Comparison of ENCODE assay signal across 14 mouse cellular contexts in genomic region chr3:69490981-69491681, GRCm38 (mm10).
DNase-seq lines count a peak whose midpoint lies in the region; ATAC-seq and TF ChIP-seq lines count a peak whose summit lies in the region.
"Had no signal": no experiment of that assay in that cellular context is flagged by ENCODE, and none has a peak within 500 bp of the region (broad histone marks: within the 10 kb centered on the region; RNA-seq: fewer than 3 reads in every experiment).

No protein-coding gene starts in this region.

- no peak overlapping the region for H3K4me2 ChIP-seq in hindbrain, postnatal 0 days (ENCODE audit: low read depth, low read length)
- H3K4me2 ChIP-seq in kidney, postnatal 0 days (ENCODE audit: low read length), result no peak overlapping the region
- H3K4me2 ChIP-seq: limb, embryonic 12.5 days; lung, embryonic 15.5 days had no signal

- peak; percentile 28; the same call in 1 of the 2 replicates for TF ChIP-seq CTCF in hindbrain, postnatal 0 days (IDR thresholded peaks at IDR 0.05; ENCODE audit: low read depth)
- TF ChIP-seq CTCF in kidney, postnatal 0 days (IDR thresholded peaks at IDR 0.05; ENCODE audit: low read depth), result peak; percentile 53

- no peaks in the 10 kb centered on the region for H3K36me3 ChIP-seq in hindbrain, postnatal 0 days (ENCODE audit: insufficient read depth, low read length)
- H3K36me3 ChIP-seq in hindbrain, embryonic 10.5 days, result no peaks in the 10 kb centered on the region
- no peaks in the 10 kb centered on the region for H3K36me3 ChIP-seq in kidney, postnatal 0 days (ENCODE audit: insufficient read depth, low read length)
- H3K36me3 ChIP-seq: G1E; limb, embryonic 12.5 days; lung, embryonic 15.5 days had no signal

- no peaks in the 10 kb centered on the region for H3K27me3 ChIP-seq in hindbrain, postnatal 0 days (ENCODE audit: insufficient read depth, low read length)
- no peaks in the 10 kb centered on the region for H3K27me3 ChIP-seq in hindbrain, embryonic 10.5 days (ENCODE audit: insufficient read depth, poor library complexity, severe bottlenecking)
- H3K27me3 ChIP-seq in kidney, postnatal 0 days (ENCODE audit: insufficient read depth, low read length), result no peaks in the 10 kb centered on the region
- H3K27me3 ChIP-seq: limb, embryonic 12.5 days; lung, embryonic 15.5 days had no signal

- H3K4me3 ChIP-seq in hindbrain, postnatal 0 days (ENCODE audit: low read length), result no peak overlapping the region
- H3K4me3 ChIP-seq in hindbrain, embryonic 10.5 days, result no peak overlapping the region
- no peak overlapping the region for H3K4me3 ChIP-seq in kidney, postnatal 0 days (replicated peaks; ENCODE audit: low read depth, low read length)
- H3K4me3 ChIP-seq: limb, embryonic 12.5 days; lung, embryonic 15.5 days; myocyte had no signal

- H3K9me3 ChIP-seq in hindbrain, postnatal 0 days (ENCODE audit: low read length), result no peaks in the 10 kb centered on the region
- no peaks in the 10 kb centered on the region for H3K9me3 ChIP-seq in hindbrain, embryonic 10.5 days
- no peaks in the 10 kb centered on the region for H3K9me3 ChIP-seq in kidney, postnatal 0 days (replicated peaks; ENCODE audit: low read length)
- H3K9me3 ChIP-seq: G1E; limb, embryonic 12.5 days; lung, embryonic 15.5 days had no signal

- DNase-seq in adrenal gland, adult (ENCODE audit: inconsistent age in 2 of 2, low spot score in 1 of 2), result peak; percentile 62 to 70
- no peak for DNase-seq in adrenal gland, adult 8-10 months
- no peak for DNase-seq in hindbrain, postnatal 0 days (ENCODE audit: low spot score)
- DNase-seq in hindbrain, embryonic 10.5 days (ENCODE audit: low spot score), result no peak
- peak; percentile 34 for DNase-seq in 416B (ENCODE audit: low read depth)
- DNase-seq in kidney, postnatal 0 days (ENCODE audit: low spot score), result peak; percentile 67
- DNase-seq in c-Kit-positive CD71-positive TER-119-positive erythroid progenitor cells, embryonic 14.5 days (ENCODE audit: low spot score), result no peak
- DNase-seq: layer of hippocampus, adult 9-11 months had no signal

- WGBS in hindbrain, postnatal 0 days, result 83% methylated on average over 6 of the region's 6 CpGs
- WGBS in hindbrain, embryonic 10.5 days, result 89% methylated on average over 6 of the region's 6 CpGs
- 59% methylated on average over 6 of the region's 6 CpGs for WGBS in kidney, postnatal 0 days

- H3K9ac ChIP-seq in hindbrain, postnatal 0 days (replicated peaks; ENCODE audit: low read length), result no peak overlapping the region
- H3K9ac ChIP-seq in kidney, postnatal 0 days (ENCODE audit: low read depth, low read length), result no peak overlapping the region
- H3K9ac ChIP-seq: limb, embryonic 12.5 days; lung, embryonic 15.5 days had no signal

- H3K27ac ChIP-seq in hindbrain, postnatal 0 days, result no peak overlapping the region
- no peak overlapping the region for H3K27ac ChIP-seq in hindbrain, embryonic 10.5 days
- H3K27ac ChIP-seq in kidney, postnatal 0 days, result no peak overlapping the region
- H3K27ac ChIP-seq: limb, embryonic 12.5 days; lung, embryonic 15.5 days had no signal

- ATAC-seq in hindbrain, postnatal 0 days, result peak; percentile 24; the same call in 1 of the 2 replicates
- ATAC-seq in kidney, postnatal 0 days (replicated peaks; ENCODE audit: low FRiP score, low read depth), result peak; percentile 92
- ATAC-seq in CD4-positive, CD25-positive, alpha-beta regulatory T cell, adult 4 months, result no peak
- ATAC-seq: forebrain, embryonic 14.5 days had no signal

- H3K4me1 ChIP-seq in hindbrain, postnatal 0 days (ENCODE audit: insufficient read depth, low read length), result no peaks in the 10 kb centered on the region
- no peaks in the 10 kb centered on the region for H3K4me1 ChIP-seq in hindbrain, embryonic 10.5 days (replicated peaks)
- H3K4me1 ChIP-seq in kidney, postnatal 0 days (replicated peaks; ENCODE audit: insufficient read depth, low read length), result 0 out of 2 replicates have a peak, but pooled peaks cover 3% of the 10 kb centered on the region

Comparison
In these comparisons a context has a peak if more than half of its experiments do, and no peak if none do; other contexts are left out.
1. DNase-seq: peak in adrenal gland, adult (2 of 2), 416B (single experiment) and kidney, postnatal 0 days (single experiment); none in adrenal gland, adult 8-10 months (single experiment), hindbrain, postnatal 0 days (single experiment), hindbrain, embryonic 10.5 days (single experiment) and c-Kit-positive CD71-positive TER-119-positive erythroid progenitor cells, embryonic 14.5 days (single experiment).